Mouse (Mus musculus) ovary, adult 18-20 months (tissue): ENCODE data around the gene Tcaim.
"Not testable (repeated sequence)": the region's sequence is repeated elsewhere in the genome, so short reads cannot be mapped to it uniquely, and the experiment has no call there.

Experiments used
- DNase-seq: peaks from one replicate; pipeline ENCODE4 v3.0.0; 2022; ENCODE audit warnings: low spot score, mixed read lengths

The Tcaim gene

GRCm38 (mm10) chr9:122854526-122854925 is 49.2 kb downstream of the Tcaim start:
- DNase-seq, result no peak

- DNase-seq, result not testable (repeated sequence)
Measured at GRCm38 (mm10) chr9:122855141-122855540, 49.8 kb downstream of the Tcaim start.

- no peak for DNase-seq
Measured at GRCm38 (mm10) chr9:122855617-122856016, 50.3 kb downstream of the Tcaim start.

- no peak for DNase-seq
Measured at GRCm38 (mm10) chr9:122856716-122857115, 51.4 kb downstream of the Tcaim start.

- DNase-seq, result no peak
Measured at GRCm38 (mm10) chr9:122860752-122861151, 55.4 kb downstream of the Tcaim start.

GRCm38 (mm10) chr9:122863731-122864130 is 58.4 kb downstream of the Tcaim start:
- no peak for DNase-seq

GRCm38 (mm10) chr9:122864848-122865247 is 59.5 kb downstream of the Tcaim start:
- no peak for DNase-seq

GRCm38 (mm10) chr9:122865697-122866166 is 60.4 kb downstream of the Tcaim start, which contains the start of gene Zfp445:
Gene Zfp445, minus strand, starts transcription at chr9:122866006.
- peak; percentile 65 for DNase-seq

GRCm38 (mm10) chr9:122866192-122866591 is 60.9 kb downstream of the Tcaim start:
- no peak for DNase-seq

- no peak for DNase-seq
Measured at GRCm38 (mm10) chr9:122872595-122872994, 67.3 kb downstream of the Tcaim start.

GRCm38 (mm10) chr9:122874653-122875052 is 69.3 kb downstream of the Tcaim start:
- DNase-seq, result no peak

- DNase-seq, result no peak
Measured at GRCm38 (mm10) chr9:122875145-122875544, 69.8 kb downstream of the Tcaim start.

GRCm38 (mm10) chr9:122885385-122885784 is 80.0 kb downstream of the Tcaim start, which contains the start of gene Zkscan7:
Gene Zkscan7, plus strand, starts transcription at chr9:122885685.
- no peak for DNase-seq
